Mouse (Mus musculus) midbrain, embryonic 12.5 days (tissue): ENCODE measurements around the gene Luc7l2. TPM values are rescaled to one million over a fixed set of nuclear protein-coding genes. Genes with fewer than 3 reads are reported as not detected.
A peak's percentile ranks its signal among the peaks of the same experiment; 100 is the strongest.
"Not testable (repeated sequence)": the region's sequence is repeated elsewhere in the genome, so short reads cannot be mapped to it uniquely, and the experiment has no call there.

Source experiments
- ATAC-seq: fragments of 200-750 bp; cut with Nextera tagmentation; 2 replicates; pipeline ENCODE4 v1.8.0; 2017; ENCODE audit warnings: low read depth, moderate TSS enrichment, moderate library complexity; ENCODE audit not compliant: low FRiP score
- H3K27ac ChIP-seq: fragments of 300-500 bp; sonication (generic); replicated peaks from 2 replicates; pipeline ENCODE4 v1.5.1; 2016; ENCODE audit warnings: mild to moderate bottlenecking
- H3K27me3 ChIP-seq: fragments of 300-500 bp; sonication (generic); 2 replicates; pipeline ENCODE4 v1.6.1; 2016; ENCODE audit warnings: mild to moderate bottlenecking
- H3K36me3 ChIP-seq: fragments of 300-500 bp; sonication (generic); 2 replicates; pipeline ENCODE4 v1.6.1; 2016
- H3K4me1 ChIP-seq: fragments of 300-500 bp; sonication (generic); 2 replicates; pipeline ENCODE4 v1.6.1; 2016
- H3K4me2 ChIP-seq: fragments of 300-500 bp; sonication (generic); replicated peaks from 2 replicates; pipeline ENCODE4 v1.6.1; 2016; ENCODE audit warnings: mild to moderate bottlenecking, moderate library complexity
- H3K4me3 ChIP-seq: fragments of 300-500 bp; sonication (generic); 2 replicates; pipeline ENCODE4 v1.5.1; 2016; ENCODE audit warnings: mild to moderate bottlenecking
- H3K9ac ChIP-seq: fragments of 300-500 bp; sonication (generic); replicated peaks from 2 replicates; pipeline ENCODE4 v1.6.1; 2016; ENCODE audit warnings: mild to moderate bottlenecking, moderate library complexity
- H3K9me3 ChIP-seq: fragments of 300-500 bp; sonication (generic); 2 replicates; pipeline ENCODE4 v1.6.1; 2016; ENCODE audit warnings: mild to moderate bottlenecking
- WGBS: fragments of 180-500 bp; shearing (Covaris S2); methylation state at CpG from one replicate; pipeline ENCODE4 v1.1.7; 2016; 5-methylcytosine and 5-hydroxymethylcytosine counted together
- polyA plus RNA-seq: library from polyadenylated mRNA; unstranded; fragments of >200 nt; fragmentation: Nextera tagmentation; extraction: Ambion mirVana; gene quantifications from 2 replicates; pipeline ENCODE4 v1.2.1, GENCODE M21; 2016

The Luc7l2 gene
- polyA plus RNA-seq, 1 experiment from 2014 or later, result 50.8 TPM

DNA sequence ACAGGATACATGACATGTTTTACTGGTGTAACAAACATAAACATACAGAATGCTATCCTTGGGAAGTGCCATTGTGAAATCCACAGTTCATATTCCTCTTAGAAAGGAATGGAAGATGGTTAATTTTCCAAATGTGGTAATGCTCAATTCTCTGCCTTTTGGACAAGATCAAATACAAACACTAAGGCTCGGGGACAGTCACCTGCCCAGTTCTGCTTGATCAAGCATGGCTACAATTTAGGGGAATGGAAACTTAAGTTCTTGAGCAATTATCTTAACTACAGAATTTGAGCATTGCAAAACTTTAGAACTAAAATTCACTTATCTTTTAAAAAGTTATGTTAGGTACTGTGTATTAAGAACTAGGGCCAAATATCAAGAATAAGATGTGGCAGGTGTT is 15.3 kb upstream of the Luc7l2 start:
- Histone ChIP-seq H3K36me3 (peaks cover 9% of the 10 kb centered on the region; the same call in 1 of the 2 replicates), H3K9me3 (no peaks in the 10 kb centered on the region), H3K27me3 (no peaks in the 10 kb centered on the region), H3K4me1 (no peaks in the 10 kb centered on the region), H3K27ac (no peak overlapping the region), H3K4me2 (peak overlapping the region; percentile 60), H3K4me3 (peak overlapping the region; percentile 84), H3K9ac (no peak overlapping the region)
- ATAC-seq, result no peak
- WGBS, result 78% methylated on average over 1 of the region's 1 CpGs

DNA sequence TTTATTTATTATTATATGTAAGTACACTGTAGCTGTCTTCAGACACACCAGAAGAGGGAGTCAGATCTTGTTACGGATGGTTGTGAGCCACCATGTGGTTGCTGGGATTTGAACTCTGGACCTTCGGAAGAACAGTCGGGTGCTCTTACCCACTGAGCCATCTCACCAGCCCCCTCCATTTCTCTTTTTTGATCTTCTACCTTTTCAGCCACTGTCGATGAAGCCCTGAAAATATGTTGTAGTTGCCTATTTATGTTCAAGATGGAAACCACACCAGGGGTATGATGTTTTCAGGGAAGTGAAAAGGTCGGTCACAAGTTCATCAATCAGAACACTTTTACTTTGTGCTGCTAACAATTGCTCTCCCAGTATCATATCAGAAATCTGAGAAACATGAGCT is 7.0 kb upstream of the Luc7l2 start:
- not testable (repeated sequence) for H3K4me2 ChIP-seq, H3K9ac ChIP-seq, ATAC-seq, H3K4me3 ChIP-seq, H3K9me3 ChIP-seq, H3K27ac ChIP-seq, H3K36me3 ChIP-seq, H3K27me3 ChIP-seq, H3K4me1 ChIP-seq
- WGBS, result 96% methylated on average over 4 of the region's 5 CpGs

DNA sequence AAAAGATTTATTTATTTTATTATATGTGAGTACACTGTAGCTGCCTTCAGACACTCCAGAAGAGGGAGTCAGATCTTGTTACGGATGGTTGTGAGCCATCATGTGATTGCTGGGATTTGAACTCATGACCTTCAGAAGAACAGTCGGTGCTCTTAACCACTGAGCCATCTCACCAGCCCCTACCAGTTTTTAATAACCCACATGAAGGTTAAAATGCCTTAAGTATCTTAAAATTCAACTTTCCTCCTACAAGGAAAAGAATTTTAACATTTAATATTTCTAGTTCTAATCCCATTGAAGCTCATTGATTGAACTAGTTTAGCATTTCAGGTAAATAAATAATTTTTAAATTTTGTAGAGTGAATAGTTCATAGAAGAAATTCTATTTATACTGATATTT is 4.1 kb upstream of the Luc7l2 start:
- not testable (repeated sequence) for H3K4me2 ChIP-seq, H3K27me3 ChIP-seq, H3K4me3 ChIP-seq, H3K4me1 ChIP-seq, H3K36me3 ChIP-seq, H3K27ac ChIP-seq, H3K9ac ChIP-seq, ATAC-seq, H3K9me3 ChIP-seq
- WGBS, result 91% methylated on average over 2 of the region's 2 CpGs

DNA sequence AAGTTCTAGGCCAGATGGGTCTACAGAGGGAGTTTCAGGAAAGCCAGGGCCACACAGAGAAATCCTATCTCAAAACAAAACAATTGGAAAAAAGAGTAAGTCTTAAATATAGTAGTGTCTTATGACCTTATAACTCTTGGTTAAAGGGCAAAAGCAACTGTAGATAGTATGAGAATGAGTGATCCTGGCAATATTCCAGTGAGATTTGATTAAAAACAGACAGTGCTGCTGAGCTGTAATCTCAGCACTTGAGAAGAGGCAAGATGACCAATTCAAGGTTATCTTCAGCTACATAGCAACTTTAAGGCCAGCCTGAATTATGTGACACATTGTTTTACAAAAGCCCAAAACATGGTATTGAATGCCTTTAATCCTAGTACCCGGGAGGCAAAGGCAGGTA is 3.4 kb upstream of the Luc7l2 start:
- H3K36me3 ChIP-seq, result no peaks in the 10 kb centered on the region
- H3K4me1 ChIP-seq, result peaks cover 3% of the 10 kb centered on the region; the same call in 1 of the 2 replicates
- H3K9ac ChIP-seq, result no peak overlapping the region
- H3K9me3 ChIP-seq, result no peaks in the 10 kb centered on the region
- 88% methylated on average over 1 of the region's 1 CpGs for WGBS
- no peaks in the 10 kb centered on the region for H3K27me3 ChIP-seq
- ATAC-seq, result no peak
- H3K4me3 ChIP-seq, result no peak overlapping the region
- no peak overlapping the region for H3K27ac ChIP-seq
- no peak overlapping the region for H3K4me2 ChIP-seq

DNA sequence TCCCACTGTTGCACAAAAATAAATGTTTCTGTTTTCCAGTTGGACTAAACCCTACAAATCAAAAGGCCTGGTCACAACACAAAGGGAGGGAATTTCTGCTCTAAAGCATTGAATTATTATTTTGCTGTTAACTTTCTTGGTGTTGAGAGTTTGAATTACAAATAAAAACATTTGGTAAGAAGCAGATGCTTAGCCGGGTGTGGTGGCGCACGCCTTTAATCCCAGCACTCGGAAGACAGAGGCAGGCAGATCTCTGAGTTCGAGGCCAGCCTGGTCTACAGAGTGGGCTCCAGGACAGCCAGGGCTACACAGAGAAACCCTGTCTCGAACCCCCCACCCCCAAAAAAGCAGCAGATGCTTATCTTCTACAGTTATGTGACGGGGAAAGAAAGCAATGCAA is 2.5 kb upstream of the Luc7l2 start:
- not testable (repeated sequence) for H3K4me2 ChIP-seq, H3K36me3 ChIP-seq, H3K9me3 ChIP-seq, H3K4me1 ChIP-seq, H3K9ac ChIP-seq, ATAC-seq, H3K4me3 ChIP-seq, H3K27me3 ChIP-seq, H3K27ac ChIP-seq
- WGBS, result 93% methylated on average over 7 of the region's 7 CpGs

DNA sequence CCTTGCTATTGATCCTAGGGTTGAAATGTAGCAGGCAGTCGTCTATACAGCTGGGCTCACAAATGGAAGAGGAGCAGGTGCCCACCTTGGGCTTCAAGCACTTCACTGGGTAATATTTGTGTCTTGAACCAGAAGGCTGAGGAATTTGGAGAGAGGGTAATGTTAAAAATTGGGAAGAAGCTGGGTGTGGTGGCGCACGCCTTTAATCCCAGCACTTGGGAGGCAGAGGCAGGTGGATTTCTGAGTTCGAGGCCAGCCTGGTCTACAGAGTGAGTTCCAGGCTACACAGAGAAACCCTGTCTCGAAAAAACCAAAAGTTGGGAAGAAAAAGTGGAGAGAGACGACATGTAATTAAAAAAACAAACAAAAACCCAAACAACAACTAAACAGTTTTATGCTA is 1.3 kb upstream of the Luc7l2 start:
- not testable (repeated sequence) for H3K27me3 ChIP-seq, ATAC-seq, H3K9me3 ChIP-seq, H3K36me3 ChIP-seq, H3K9ac ChIP-seq
- WGBS, result 87% methylated on average over 6 of the region's 6 CpGs
- Histone ChIP-seq H3K27ac (peak overlapping the region; percentile 99; the same call in 1 of the 2 replicates), H3K4me1 (peaks cover 14% of the 10 kb centered on the region), H3K4me3 (peak overlapping the region; percentile 78; the same call in 1 of the 2 replicates), H3K4me2 (peak overlapping the region; percentile 76)

DNA sequence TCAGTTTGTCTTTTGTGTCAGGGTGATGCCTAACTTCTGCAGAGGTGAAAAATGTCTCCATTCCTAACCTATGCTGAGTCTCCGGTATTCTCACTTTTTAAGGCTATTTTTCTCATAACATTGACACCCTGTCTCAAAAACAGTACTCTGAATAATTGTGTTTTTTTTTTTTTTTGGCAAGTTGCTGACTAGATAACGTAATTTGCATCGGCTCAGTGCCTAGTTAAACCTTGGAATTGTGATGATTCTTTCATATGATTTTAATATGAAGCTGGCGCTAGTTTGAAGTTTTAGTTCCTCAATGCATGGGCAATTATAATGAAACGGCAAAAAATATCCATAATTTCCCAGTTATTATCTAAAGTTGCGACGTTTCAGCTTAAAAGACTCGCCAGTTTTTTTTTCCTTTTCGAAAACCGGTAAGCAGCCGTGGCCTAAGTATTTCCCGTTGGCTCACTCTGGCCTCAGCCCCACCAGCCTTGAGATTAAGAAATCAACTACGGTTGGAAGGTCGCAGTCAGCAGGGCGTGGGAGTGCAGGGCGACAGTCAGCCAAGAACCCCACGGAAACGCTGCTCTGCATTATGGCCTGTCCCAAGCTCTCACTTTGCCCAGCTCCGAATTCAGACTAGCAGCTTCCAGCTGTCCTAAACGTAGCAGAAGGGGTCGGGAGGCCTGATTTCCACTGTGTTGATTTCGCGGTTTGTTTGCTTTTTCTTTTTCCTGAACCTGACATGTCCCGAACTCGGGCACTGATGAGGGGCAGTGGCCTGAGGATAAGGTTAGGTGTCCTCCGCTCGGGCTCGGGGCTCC is 678 bp upstream of the Luc7l2 start:
- H3K4me3 ChIP-seq, result peak overlapping the region; percentile 78
- no peaks in the 10 kb centered on the region for H3K9me3 ChIP-seq
- H3K27me3 ChIP-seq, result no peaks in the 10 kb centered on the region
- ATAC-seq, result 0 out of 2 replicates have a peak, but pooled peaks have one; percentile 3
- 6% methylated on average over 28 of the region's 28 CpGs for WGBS
- H3K27ac ChIP-seq, result peak overlapping the region; percentile 99
- H3K9ac ChIP-seq, result peak overlapping the region; percentile 79
- H3K4me2 ChIP-seq, result peak overlapping the region; percentile 76
- 0 out of 2 replicates have a peak, but pooled peaks cover 5% of the 10 kb centered on the region for H3K36me3 ChIP-seq
- peaks cover 14% of the 10 kb centered on the region for H3K4me1 ChIP-seq

DNA sequence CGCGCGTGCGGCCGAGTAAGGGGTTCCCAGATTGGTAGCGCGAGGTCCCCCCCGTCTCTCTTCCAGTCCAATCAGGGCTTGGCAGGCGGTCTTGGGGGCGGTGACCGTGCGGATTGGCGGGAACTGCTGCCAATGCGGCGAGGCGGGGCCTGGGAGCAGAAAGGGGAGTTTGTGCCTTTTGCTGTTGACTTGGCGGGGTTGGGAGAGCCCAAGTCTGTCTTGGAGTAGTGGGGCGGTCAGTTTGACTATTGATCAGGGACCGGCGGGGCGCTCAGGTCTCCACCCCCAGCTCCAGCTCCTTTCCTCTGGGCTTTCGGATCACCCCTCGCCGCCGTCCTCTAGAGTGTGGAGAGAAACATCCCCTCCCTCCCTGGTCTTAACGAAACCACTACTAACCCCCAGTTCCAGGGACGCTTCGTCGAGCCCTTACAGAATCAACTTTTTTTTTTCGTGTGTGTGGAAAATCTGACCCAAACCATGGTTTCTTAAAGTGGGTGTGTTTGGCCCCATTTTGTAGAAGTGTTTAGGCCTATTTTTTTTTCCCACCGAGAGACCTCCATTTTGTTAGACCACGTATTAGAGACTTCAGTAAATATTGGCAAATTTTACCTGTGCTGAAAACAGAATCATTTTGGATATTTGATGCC is 978 bp downstream of the Luc7l2 start:
- H3K4me3 ChIP-seq, result peak overlapping the region; percentile 78
- peak overlapping the region; percentile 63 for H3K4me2 ChIP-seq
- H3K27me3 ChIP-seq, result no peaks in the 10 kb centered on the region
- ATAC-seq, result peak; percentile 95
- peaks cover 14% of the 10 kb centered on the region for H3K4me1 ChIP-seq
- H3K9me3 ChIP-seq, result no peaks in the 10 kb centered on the region
- 0 out of 2 replicates have a peak, but pooled peaks cover 8% of the 10 kb centered on the region for H3K36me3 ChIP-seq
- H3K9ac ChIP-seq, result peak overlapping the region; percentile 90
- peak overlapping the region; percentile 99 for H3K27ac ChIP-seq
- under 1% methylated on average over 32 of the region's 32 CpGs for WGBS

DNA sequence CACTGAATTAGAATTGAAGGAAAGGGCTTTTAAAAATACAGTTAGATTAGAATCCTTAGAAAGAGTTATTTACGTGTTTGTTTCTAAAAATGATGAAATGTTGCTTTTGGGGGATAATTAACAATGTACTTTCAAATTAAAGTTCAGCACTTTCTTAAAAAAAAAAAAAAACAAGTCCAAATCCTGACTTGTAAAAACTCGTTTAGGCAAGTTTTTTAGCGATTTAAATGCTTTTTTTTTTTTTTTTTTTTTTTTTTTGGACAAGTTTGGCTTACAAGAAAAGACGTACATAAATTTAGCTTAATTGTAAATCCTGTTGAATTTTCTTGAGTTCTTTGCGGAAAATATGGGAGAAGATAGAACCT is 1.5 kb downstream of the Luc7l2 start:
- Histone ChIP-seq H3K9ac (peak overlapping the region; percentile 90; the same call in 1 of the 2 replicates), H3K4me2 (peak overlapping the region; percentile 63), H3K4me1 (peaks cover 14% of the 10 kb centered on the region), H3K9me3 (no peaks in the 10 kb centered on the region), H3K27me3 (no peaks in the 10 kb centered on the region), H3K27ac (no peak overlapping the region), H3K4me3 (peak overlapping the region; percentile 78), H3K36me3 (0 out of 2 replicates have a peak, but pooled peaks cover 8% of the 10 kb centered on the region)
- ATAC-seq, result no peak
- WGBS, result 25% methylated on average over 5 of the region's 5 CpGs

DNA sequence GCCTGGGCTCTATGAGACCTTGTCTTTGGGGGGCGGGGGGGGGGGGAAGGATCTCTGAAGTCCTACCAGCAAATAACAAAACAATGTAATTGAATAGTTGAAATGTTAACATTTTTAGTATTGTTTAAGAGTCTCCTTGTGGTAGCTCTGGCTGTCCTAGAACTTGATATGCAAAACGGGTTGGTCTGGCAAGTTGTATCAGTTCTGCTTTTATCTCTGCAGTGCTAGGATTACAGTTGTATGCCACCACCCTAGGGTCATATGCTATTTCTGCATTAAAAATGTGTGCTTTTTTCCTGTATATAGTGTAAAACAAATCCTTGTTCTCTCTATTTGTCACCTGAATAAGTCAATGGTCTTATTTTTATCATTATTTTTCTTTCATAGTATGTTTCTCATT is 25.0 kb downstream of the Luc7l2 start:
- Histone ChIP-seq H3K36me3 (peaks cover 52% of the 10 kb centered on the region), H3K27me3 (no peaks in the 10 kb centered on the region), H3K4me3 (no peak overlapping the region), H3K4me2 (no peak overlapping the region), H3K9ac (no peak overlapping the region), H3K4me1 (no peaks in the 10 kb centered on the region), H3K27ac (no peak overlapping the region), H3K9me3 (no peaks in the 10 kb centered on the region)
- ATAC-seq, result no peak
- 89% methylated on average over 2 of the region's 2 CpGs for WGBS

DNA sequence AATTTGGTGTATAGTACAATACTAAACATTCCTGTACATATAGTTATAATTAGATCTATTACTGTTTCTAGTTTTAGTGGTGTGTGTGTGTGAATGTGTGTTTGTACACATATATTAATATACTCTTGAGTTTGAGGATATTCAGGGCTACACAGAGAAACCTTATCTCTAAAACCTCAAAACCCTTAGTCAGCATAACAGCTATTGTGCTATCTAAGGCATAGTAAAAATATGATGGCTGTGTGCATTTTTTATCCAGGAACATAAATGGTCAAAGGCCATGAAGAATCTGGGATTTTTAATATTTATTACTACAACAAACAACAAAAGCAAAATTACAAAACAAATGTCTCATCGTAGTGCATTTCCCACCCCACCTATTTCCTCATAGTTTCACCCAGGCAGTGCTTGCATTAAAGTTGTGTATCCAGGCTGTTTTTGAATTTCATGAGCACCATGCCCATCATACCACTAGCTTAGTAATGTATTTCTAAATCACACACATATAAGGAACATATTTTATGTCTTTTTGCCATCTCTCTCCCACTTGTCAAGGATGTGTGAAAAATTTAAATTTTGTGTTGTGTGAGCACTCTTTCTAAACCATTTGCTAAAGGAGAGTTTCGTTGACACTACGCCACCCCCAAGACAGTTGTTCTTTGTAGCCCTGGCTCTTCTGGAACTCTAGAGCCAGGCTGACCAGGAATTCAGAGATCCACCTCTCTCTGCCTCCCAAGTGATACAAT is 29.2 kb downstream of the Luc7l2 start:
- H3K4me2 ChIP-seq, result no peak overlapping the region
- H3K4me1 ChIP-seq, result no peaks in the 10 kb centered on the region
- H3K27ac ChIP-seq, result no peak overlapping the region
- H3K4me3 ChIP-seq, result no peak overlapping the region
- H3K27me3 ChIP-seq, result no peaks in the 10 kb centered on the region
- H3K9ac ChIP-seq, result no peak overlapping the region
- no peaks in the 10 kb centered on the region for H3K9me3 ChIP-seq
- peaks cover 42% of the 10 kb centered on the region for H3K36me3 ChIP-seq
- WGBS, result 95% methylated on average over 3 of the region's 3 CpGs
- no peak for ATAC-seq

DNA sequence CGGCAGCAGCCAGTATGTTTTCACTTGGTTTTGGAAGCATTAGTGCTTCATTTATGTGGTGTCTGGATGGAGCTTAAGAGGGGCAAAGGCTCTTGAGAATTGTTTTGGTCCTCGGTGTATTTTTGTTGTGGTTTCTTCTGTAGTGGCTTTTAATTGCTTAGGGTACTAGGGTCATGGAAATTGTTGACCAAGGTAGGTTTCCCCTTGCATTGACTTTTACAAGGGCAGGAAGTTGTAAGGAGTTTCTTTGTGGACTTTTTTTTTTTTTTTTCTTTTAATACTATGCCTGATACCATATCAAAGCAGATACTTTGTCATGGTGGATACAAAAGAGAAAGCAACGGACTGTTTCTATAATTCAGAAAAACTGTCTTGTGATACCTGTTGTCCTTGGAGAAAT is 30.6 kb downstream of the Luc7l2 start:
- no peaks in the 10 kb centered on the region for H3K4me1 ChIP-seq
- H3K27ac ChIP-seq, result no peak overlapping the region
- H3K27me3 ChIP-seq, result no peaks in the 10 kb centered on the region
- H3K4me3 ChIP-seq, result no peak overlapping the region
- H3K36me3 ChIP-seq, result peaks cover 51% of the 10 kb centered on the region
- H3K9ac ChIP-seq, result no peak overlapping the region
- ATAC-seq, result no peak
- WGBS, result 93% methylated on average over 3 of the region's 3 CpGs
- no peaks in the 10 kb centered on the region for H3K9me3 ChIP-seq
- no peak overlapping the region for H3K4me2 ChIP-seq
